Mouse (Mus musculus) myocyte (in vitro differentiated cells): ENCODE measurements around the gene Rnf19b. TPM values are rescaled to one million over a fixed set of nuclear protein-coding genes. Genes with fewer than 3 reads are reported as not detected.

Experiments used
- H3K27me3 ChIP-seq: one replicate; pipeline ENCODE4 v1.6.1; 2011; ENCODE audit not compliant: control insufficient read depth, insufficient read depth, insufficient read length
- H3K36me3 ChIP-seq: one replicate; pipeline ENCODE4 v1.6.1; 2011; ENCODE audit not compliant: control insufficient read depth, insufficient read depth
- H3K4me2 ChIP-seq: one replicate; pipeline ENCODE4 v1.6.1; 2011; ENCODE audit warnings: low read depth, control low read depth
- H3K4me3 ChIP-seq: one replicate; pipeline ENCODE4 v1.5.1; 2011; ENCODE audit warnings: mild to moderate bottlenecking, control low read depth, moderate library complexity
- H3K79me2 ChIP-seq: one replicate; pipeline ENCODE4 v1.6.1; 2011; ENCODE audit not compliant: control insufficient read depth, insufficient read depth
- H3ac ChIP-seq: one replicate; pipeline ENCODE4 v1.6.1; 2011; ENCODE audit not compliant: control insufficient read depth, insufficient read length
- CEBPB ChIP-seq: IDR thresholded peaks from 2 replicates; pipeline ENCODE4 v1.6.1; 2011; ENCODE audit warnings: mild to moderate bottlenecking, moderate library complexity; ENCODE audit not compliant: poor library complexity, insufficient read depth, severe bottlenecking
- E2F4 ChIP-seq: IDR thresholded peaks from one replicate; pipeline ENCODE4 v1.6.1; 2011; ENCODE audit warnings: mild to moderate bottlenecking, control low read depth, moderate library complexity; ENCODE audit not compliant: insufficient read depth
- MAX ChIP-seq: IDR thresholded peaks from one replicate; pipeline ENCODE4 v1.6.1; 2011; ENCODE audit warnings: low read depth, mild to moderate bottlenecking, control low read depth
- MYOD1 ChIP-seq, 3 experiments: IDR thresholded peaks; one replicate each; pipeline ENCODE4 v1.6.1; 2011; ENCODE audit warnings: control low read depth in 2 of 3, low read depth in 2 of 3, mild to moderate bottlenecking in 2 of 3, moderate library complexity in 1 of 3; ENCODE audit not compliant: insufficient read length in 2 of 3, control insufficient read depth in 1 of 3
- MYOG ChIP-seq, 3 experiments: IDR thresholded peaks; one replicate each; pipeline ENCODE4 v1.6.1; 2011; ENCODE audit warnings: control low read depth in 2 of 3, low read depth in 2 of 3, mild to moderate bottlenecking in 2 of 3; ENCODE audit not compliant: insufficient read length in 2 of 3, control insufficient read depth in 1 of 3, insufficient read depth in 1 of 3
- POLR2A ChIP-seq: IDR thresholded peaks from one replicate; pipeline ENCODE4 v1.6.1; 2011; ENCODE audit warnings: low read depth, mild to moderate bottlenecking, control low read depth, moderate library complexity; ENCODE audit not compliant: insufficient read length
- POLR2AphosphoS2 ChIP-seq: IDR thresholded peaks from one replicate; pipeline ENCODE4 v1.6.1; 2011; ENCODE audit warnings: low read depth, control low read depth; ENCODE audit not compliant: insufficient read length
- REST ChIP-seq: IDR thresholded peaks from one replicate; pipeline ENCODE4 v1.6.1; 2011; ENCODE audit warnings: mild to moderate bottlenecking, control low read depth, moderate library complexity; ENCODE audit not compliant: insufficient read depth, insufficient read length
- SRF ChIP-seq: IDR thresholded peaks from one replicate; pipeline ENCODE4 v1.6.1; 2011; ENCODE audit warnings: low read depth; ENCODE audit not compliant: control insufficient read depth, insufficient read length
- TCF12 ChIP-seq: IDR thresholded peaks from one replicate; pipeline ENCODE4 v1.6.1; 2011; ENCODE audit warnings: mild to moderate bottlenecking, control low read depth; ENCODE audit not compliant: poor library complexity, insufficient read depth, severe bottlenecking
- TCF3 ChIP-seq: IDR thresholded peaks from one replicate; pipeline ENCODE4 v1.6.1; 2011; ENCODE audit warnings: low read depth, control low read depth; ENCODE audit not compliant: insufficient read length
- USF1 ChIP-seq: IDR thresholded peaks from one replicate; pipeline ENCODE4 v1.6.1; 2011; ENCODE audit warnings: low read depth, mild to moderate bottlenecking, control low read depth, moderate library complexity
- polyA plus RNA-seq: library from polyadenylated mRNA; unstranded; fragments of >200 nt; fragmentation: generic; extraction: Trizol; gene quantifications from one replicate; pipeline ENCODE4 v1.2.1, GENCODE M21; 2012; ENCODE audit warnings: missing spikeins

Gene Rnf19b
- polyA plus RNA-seq, 1 experiment: 49.3 TPM

DNA sequence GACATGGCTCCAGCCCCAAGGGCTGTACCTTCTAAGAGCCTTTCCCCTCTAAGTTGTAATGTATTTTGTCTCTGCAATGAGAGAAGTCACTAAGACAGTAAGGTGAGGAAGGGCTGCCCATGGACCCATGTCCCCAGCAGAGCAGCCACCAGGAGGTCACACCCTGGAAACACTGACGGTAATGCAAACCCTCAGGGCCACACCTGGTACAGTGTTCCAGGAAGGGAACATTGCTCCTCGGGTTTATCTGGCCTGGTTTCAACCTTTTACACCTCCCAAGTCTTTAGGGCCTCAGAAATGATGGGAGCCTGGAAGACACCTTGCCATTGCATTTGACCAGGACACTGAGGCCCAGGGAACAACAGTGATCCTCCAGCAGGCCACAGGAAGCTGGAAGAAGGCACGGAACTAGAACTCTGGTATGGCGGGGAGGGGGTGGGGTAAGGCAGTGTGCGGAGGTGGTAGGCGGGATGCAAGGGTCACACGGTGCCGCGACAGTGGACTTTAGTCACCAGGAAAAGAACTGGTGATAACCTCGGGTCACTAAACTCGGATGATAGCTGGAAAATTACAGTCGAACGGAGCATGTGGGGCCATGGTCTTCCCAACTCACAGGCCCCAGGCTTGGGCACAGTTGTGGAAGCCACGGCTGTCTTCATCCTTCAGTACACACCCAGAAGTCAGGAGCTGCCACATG lies 44.2 kb downstream of the Rnf19b start:
- no peak overlapping the region for H3ac ChIP-seq
- H3K79me2 ChIP-seq: no peaks in the 10 kb centered on the region
- no peak overlapping the region for H3K4me2 ChIP-seq
- peaks cover 9% of the 10 kb centered on the region for H3K27me3 ChIP-seq
- H3K36me3 ChIP-seq: no peaks in the 10 kb centered on the region
- TF ChIP-seq POLR2A: no peak
- TF ChIP-seq MAX: no peak
- TF ChIP-seq MYOD1 (IDR thresholded peaks at IDR 0.05; ENCODE audit: control insufficient read depth in 1 of 3, insufficient read length in 2 of 3, low read depth in 2 of 3): no peak
- no peak for TF ChIP-seq USF1
- TF ChIP-seq MYOG (IDR thresholded peaks at IDR 0.05; ENCODE audit: control insufficient read depth in 1 of 3, insufficient read depth in 1 of 3, insufficient read length in 2 of 3, low read depth in 2 of 3): no peak
- TF ChIP-seq CEBPB: no peak
- TF ChIP-seq TCF12: no peak
- TF ChIP-seq REST: no peak
- no peak for TF ChIP-seq TCF3
- no peak for TF ChIP-seq E2F4
- TF ChIP-seq SRF: no peak
- TF ChIP-seq POLR2AphosphoS2: no peak
- no peak overlapping the region for H3K4me3 ChIP-seq

DNA sequence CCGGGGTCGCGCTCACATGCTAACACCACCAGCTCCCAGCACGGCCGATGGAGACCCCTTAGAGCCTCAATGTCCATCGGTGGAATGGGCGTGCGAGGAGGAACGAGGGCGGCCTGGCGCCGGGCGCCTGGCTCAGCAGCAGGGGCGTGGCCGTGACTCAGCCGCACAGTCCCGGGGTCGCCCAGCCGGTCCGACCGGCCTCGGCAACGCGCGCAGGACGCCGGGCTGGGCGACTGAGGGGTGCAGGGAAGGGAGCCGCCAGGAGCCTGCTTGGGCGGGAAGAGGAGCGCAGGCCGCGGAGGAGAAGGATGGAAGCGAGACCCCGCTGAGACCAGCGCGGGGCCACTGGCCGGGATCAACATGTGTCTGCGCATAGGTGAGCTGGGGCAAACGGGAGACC lies 47.3 kb downstream of the Rnf19b start, which contains the start of gene Tmem54:
TSS of gene Tmem54 (plus strand) at position 193 of the 400 bp plus-strand sequence.
- Histone ChIP-seq H3ac (no peak within 1 kb of the TSS), H3K4me2 (no peak within 1 kb of the TSS), H3K36me3 (no peaks in the 10 kb centered on the region), H3K27me3 (peaks cover 9% of the 10 kb centered on the region), H3K79me2 (no peaks in the 10 kb centered on the region), H3K4me3 (no peak within 1 kb of the TSS)
- no peak for TF ChIP-seq SRF
- TF ChIP-seq TCF3: no peak
- TF ChIP-seq MAX: no peak
- no peak for TF ChIP-seq USF1
- TF ChIP-seq MYOG (IDR thresholded peaks at IDR 0.05; ENCODE audit: control insufficient read depth in 1 of 3, insufficient read depth in 1 of 3, insufficient read length in 2 of 3, low read depth in 2 of 3): no peak
- no peak for TF ChIP-seq POLR2A
- TF ChIP-seq POLR2AphosphoS2: no peak
- no peak for TF ChIP-seq E2F4
- TF ChIP-seq CEBPB: no peak
- no peak for TF ChIP-seq REST
- no peak for TF ChIP-seq TCF12
- no peak for TF ChIP-seq MYOD1 (IDR thresholded peaks at IDR 0.05; ENCODE audit: control insufficient read depth in 1 of 3, insufficient read length in 2 of 3, low read depth in 2 of 3)

DNA sequence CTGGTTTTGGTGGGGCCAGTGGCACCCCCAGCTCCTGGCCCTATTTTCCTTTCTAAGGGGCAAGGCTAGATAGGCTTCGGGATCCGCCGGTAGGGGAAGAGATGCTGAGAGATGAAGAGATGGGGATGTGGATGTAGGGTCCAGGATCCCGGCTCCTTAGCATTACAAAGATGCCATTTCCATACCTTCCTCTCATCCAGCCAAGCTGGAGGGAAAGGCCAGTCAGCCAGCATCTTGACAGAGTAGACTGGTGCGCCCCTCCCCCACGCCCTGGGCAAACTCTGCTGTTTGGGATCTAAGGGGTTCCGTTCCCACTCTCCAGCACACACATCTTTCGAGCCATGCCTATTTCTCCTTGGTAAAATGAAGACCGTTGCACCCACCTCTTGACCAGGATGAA lies 48.0 kb downstream of the Rnf19b start:
- peaks cover 9% of the 10 kb centered on the region for H3K27me3 ChIP-seq
- TF ChIP-seq MYOG (IDR thresholded peaks at IDR 0.05; ENCODE audit: control insufficient read depth in 1 of 3, insufficient read depth in 1 of 3, insufficient read length in 2 of 3, low read depth in 2 of 3) (no peak), POLR2A (no peak), USF1 (no peak), E2F4 (no peak), TCF3 (no peak)
- no peak overlapping the region for H3ac ChIP-seq
- no peak overlapping the region for H3K4me3 ChIP-seq
- no peaks in the 10 kb centered on the region for H3K79me2 ChIP-seq
- no peak overlapping the region for H3K4me2 ChIP-seq
- no peaks in the 10 kb centered on the region for H3K36me3 ChIP-seq

DNA sequence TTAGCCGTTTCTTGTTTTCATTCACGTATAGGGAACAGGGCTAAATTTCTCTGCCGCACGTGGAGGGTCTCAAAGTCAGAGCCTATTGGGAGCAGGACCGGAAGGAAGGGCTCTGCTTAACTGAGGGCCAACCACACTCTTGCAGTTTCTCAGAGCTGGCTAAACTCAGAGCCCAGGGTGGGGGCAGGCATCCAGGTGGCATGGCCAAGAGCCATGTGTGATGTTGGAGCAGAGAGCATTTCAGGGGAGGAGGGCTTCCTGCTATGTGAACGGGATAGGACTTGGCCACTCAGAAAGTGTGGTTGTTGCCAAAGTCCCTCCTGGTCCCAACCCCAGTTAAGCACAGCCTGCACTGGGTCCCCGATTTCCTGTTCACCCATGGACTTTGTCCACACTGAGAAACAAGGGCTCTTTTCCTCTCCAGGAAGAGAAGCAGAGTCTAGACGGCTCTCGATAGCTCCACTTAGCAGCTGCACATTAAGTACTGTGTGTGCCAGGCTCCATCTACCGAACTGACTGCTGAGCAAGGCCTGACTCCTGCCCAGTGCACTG lies 49.4 kb downstream of the Rnf19b start:
- TF ChIP-seq MYOG (IDR thresholded peaks at IDR 0.05; ENCODE audit: control insufficient read depth in 1 of 3, insufficient read depth in 1 of 3, insufficient read length in 2 of 3, low read depth in 2 of 3) (no peak), CEBPB (no peak), POLR2AphosphoS2 (no peak), MAX (no peak), MYOD1 (IDR thresholded peaks at IDR 0.05; ENCODE audit: control insufficient read depth in 1 of 3, insufficient read length in 2 of 3, low read depth in 2 of 3) (no peak), REST (no peak), TCF3 (no peak), POLR2A (no peak), TCF12 (no peak), USF1 (no peak), SRF (no peak), E2F4 (no peak)
- peaks cover 9% of the 10 kb centered on the region for H3K27me3 ChIP-seq
- no peak overlapping the region for H3ac ChIP-seq
- H3K4me2 ChIP-seq: no peak overlapping the region
- H3K4me3 ChIP-seq: no peak overlapping the region
- H3K79me2 ChIP-seq: no peaks in the 10 kb centered on the region
- H3K36me3 ChIP-seq: no peaks in the 10 kb centered on the region
